Mouse (Mus musculus): ENCODE data around the gene Fbxl14.
A peak's percentile ranks its signal among the peaks of the same experiment; 100 is the strongest.
"Not testable (repeated sequence)": the region's sequence is repeated elsewhere in the genome, so short reads cannot be mapped to it uniquely, and the experiment has no call there.

The Fbxl14 gene

DNA sequence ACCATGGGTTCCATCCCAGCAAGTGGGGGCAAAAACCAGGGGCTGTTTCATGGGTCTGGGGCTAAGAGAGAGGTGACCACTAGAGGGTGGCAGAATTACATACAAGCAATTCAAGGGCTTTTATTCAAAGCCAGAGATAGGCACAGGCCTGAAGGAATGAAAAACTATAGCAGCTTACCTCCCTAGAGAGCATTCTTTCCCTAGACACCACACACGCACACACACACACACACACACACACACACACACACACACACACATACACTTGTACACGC, 11.7 kb upstream of the Fbxl14 start:
- no peak for DNase-seq (ENCODE audit: extremely low read depth, low read depth, low spot score)

- no peak for DNase-seq (ENCODE audit: extremely low read depth, low read depth, low spot score)
Observed at GRCm38 (mm10) chr6:119470777-119471176, 8.7 kb upstream of the Fbxl14 start.

DNA sequence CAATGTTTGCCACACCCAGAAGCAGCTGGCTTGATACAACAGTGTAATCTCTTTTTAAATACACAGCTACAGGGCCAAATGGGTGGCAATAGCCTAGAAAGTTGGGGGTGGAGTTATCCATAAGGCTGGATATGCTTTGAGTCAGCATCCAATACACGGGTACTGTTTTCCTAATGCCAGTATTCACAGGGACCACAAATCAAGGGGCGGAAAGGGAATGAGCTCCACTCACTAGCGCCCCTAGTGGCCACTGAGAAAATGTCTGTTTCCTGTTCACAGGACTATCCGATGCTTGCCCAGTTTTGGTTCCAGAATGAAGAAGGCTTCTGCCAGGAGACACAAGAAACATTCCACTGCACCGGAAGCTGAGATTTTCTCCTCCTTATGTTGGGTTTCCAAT, 7.3 kb upstream of the Fbxl14 start:
- DNase-seq (ENCODE audit: extremely low read depth, low read depth, low spot score), result no peak

GRCm38 (mm10) chr6:119472705-119473104, 6.8 kb upstream of the Fbxl14 start:
- DNase-seq (ENCODE audit: extremely low read depth, low read depth, low spot score), result no peak

DNA sequence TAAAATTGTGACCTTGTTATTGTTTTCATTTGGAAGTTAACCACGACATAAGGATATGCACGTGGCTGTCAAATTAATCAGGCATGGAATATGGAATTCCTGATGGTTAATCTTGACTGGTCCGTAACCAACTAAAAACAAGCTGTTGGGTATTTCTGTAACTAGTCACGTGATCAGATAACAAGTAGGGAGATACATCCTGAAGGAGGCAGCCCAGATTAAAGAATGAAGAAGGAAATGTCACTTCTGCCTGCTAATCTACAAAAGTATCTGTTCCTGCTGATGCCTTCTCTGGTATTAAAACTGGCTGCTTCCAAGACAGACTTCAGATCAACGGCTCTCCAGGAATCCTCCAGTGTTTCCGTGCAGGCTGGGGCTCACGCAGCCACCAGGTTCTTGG, 6.0 kb upstream of the Fbxl14 start:
- DNase-seq (ENCODE audit: extremely low read depth, low read depth, low spot score), result no peak

DNA sequence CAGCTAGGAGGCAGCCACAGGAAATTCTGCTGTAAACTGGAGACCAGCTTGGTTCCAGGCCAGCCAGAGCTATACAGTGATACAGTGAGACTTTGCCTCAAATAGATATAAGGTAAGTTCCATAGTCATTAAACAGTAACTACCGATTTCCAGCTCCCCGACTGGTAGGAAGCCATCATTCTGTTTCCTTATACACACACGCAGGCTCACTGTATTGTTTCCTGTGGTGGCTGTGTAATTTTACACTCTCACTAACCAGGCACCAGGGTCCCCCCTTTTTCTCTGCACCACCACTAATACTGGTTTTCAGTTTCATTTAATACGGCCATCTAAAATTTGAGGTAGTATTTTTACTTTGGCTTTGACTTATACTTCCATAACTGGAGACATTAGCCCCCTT, 5.5 kb upstream of the Fbxl14 start:
- no peak for DNase-seq (ENCODE audit: extremely low read depth, low read depth, low spot score)

GRCm38 (mm10) chr6:119475988-119476387, 3.5 kb upstream of the Fbxl14 start:
- no peak for DNase-seq (ENCODE audit: extremely low read depth, low read depth, low spot score)

GRCm38 (mm10) chr6:119477686-119478310, 1.7 kb upstream of the Fbxl14 start:
- DNase-seq (ENCODE audit: extremely low read depth, low read depth, low spot score), result no peak

GRCm38 (mm10) chr6:119478560-119479342, 717 bp upstream of the Fbxl14 start:
- no peak for DNase-seq (ENCODE audit: extremely low read depth, low read depth, low spot score)

DNA sequence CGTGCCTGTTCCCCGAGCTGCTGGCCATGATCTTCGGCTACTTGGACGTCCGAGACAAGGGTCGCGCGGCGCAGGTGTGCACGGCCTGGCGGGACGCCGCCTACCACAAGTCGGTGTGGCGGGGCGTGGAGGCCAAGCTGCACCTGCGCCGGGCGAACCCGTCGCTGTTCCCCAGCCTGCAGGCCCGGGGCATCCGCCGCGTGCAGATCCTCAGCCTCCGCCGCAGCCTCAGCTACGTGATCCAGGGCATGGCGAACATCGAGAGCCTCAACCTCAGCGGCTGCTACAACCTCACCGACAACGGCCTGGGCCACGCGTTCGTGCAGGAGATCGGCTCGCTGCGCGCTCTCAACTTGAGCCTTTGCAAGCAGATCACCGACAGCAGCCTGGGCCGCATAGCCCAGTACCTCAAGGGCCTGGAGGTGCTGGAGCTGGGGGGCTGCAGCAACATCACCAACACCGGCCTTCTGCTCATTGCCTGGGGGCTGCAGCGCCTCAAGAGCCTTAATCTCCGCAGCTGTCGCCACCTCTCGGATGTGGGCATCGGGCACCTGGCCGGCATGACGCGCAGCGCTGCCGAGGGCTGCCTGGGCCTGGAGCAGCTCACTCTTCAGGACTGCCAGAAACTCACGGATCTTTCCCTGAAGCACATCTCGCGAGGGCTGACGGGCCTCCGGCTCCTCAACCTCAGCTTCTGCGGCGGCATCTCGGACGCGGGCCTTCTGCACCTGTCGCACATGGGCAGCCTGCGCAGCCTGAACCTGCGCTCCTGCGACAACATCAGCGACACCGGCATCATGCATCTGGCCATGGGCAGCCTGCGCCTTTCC, 623 bp downstream of the Fbxl14 start:
- DNase-seq (ENCODE audit: extremely low read depth, low read depth, low spot score), result no peak

- DNase-seq (ENCODE audit: extremely low read depth, low read depth, low spot score), result no peak
Observed at GRCm38 (mm10) chr6:119480706-119481331, 1.4 kb downstream of the Fbxl14 start.

DNA sequence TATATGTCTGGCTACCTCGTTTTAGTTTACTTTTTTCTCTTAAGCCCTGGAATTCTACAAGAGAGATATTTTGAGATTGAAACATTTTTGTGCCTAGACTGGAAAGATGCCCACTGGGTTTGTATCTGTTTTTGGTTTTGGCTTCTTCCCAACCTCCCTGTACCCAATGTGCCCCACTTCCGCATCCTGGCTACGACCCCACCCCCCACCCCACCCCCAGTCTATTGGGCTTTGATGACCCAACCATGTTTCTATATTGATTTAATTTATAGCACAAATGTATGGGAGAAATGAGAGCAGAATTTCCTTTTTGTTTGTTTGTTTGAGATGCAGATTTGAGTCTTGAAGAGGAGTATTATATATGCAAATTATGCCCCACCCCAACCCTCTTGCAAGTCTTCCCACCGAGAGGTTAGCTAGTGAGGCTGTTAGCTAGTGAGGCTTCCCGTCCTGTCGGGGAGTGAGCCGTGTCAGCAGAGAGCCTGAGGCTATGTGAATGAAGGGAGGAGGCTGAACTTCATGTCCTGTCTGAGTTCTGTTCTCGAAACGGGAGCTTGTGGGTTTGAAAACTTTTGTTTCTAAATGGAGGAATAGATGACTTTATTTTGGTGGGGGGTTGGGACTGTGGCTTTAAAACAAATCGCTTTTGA, 2.4 kb downstream of the Fbxl14 start:
- DNase-seq (ENCODE audit: extremely low read depth, low read depth, low spot score), result not testable (repeated sequence)

- DNase-seq (ENCODE audit: extremely low read depth, low read depth, low spot score), result no peak
Observed at GRCm38 (mm10) chr6:119482958-119483600, 3.6 kb downstream of the Fbxl14 start.

DNA sequence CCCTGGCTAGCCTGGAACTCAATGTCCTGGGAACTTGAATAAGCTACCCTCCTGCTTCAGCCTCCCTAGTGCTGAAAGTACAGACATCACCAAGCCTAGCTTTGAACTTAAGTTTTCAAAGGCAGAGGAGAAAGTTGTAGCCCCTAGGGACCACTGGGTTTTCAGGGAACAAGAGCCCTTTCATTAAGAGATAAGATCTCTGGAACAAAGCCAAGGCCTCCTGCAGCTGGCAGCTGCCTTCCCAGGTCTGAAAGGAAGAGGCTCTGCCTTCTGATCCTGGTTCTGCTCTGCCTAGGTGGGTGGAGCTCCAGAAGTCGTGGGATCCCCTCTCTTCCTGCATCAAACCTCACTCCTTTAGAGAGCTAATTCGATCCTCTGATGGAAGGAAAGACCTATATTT, 6.0 kb downstream of the Fbxl14 start:
- DNase-seq (ENCODE audit: extremely low read depth, low read depth, low spot score), result no peak

- DNase-seq (ENCODE audit: extremely low read depth, low read depth, low spot score), result peak; percentile 80
Observed at GRCm38 (mm10) chr6:119486381-119487084, 7.1 kb downstream of the Fbxl14 start.

- no peak for DNase-seq (ENCODE audit: extremely low read depth, low read depth, low spot score)
Observed at GRCm38 (mm10) chr6:119487085-119487458, 7.6 kb downstream of the Fbxl14 start.

DNA sequence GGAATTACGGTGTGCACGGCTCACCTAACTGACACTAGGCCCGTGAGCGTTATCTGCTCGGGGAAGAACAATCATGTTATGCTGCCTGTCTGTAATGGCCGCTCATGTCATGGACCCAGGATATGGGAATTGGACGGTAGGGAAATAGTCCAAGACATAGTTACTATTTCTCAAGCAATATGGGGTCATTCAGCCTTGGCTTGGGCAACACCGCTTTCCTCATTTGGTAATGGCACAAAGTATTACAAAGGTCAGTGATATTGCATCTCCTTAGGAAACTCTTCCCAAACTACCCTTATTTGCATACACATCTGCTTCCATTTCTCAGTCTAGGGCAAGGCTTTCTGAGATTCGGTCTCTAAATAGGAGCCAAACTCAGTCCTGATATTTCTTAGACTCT, 8.2 kb downstream of the Fbxl14 start:
- no peak for DNase-seq (ENCODE audit: extremely low read depth, low read depth, low spot score)

- DNase-seq (ENCODE audit: extremely low read depth, low read depth, low spot score), result no peak
Observed at GRCm38 (mm10) chr6:119489765-119490164, 10.3 kb downstream of the Fbxl14 start.

GRCm38 (mm10) chr6:119490549-119490948, 11.1 kb downstream of the Fbxl14 start:
- DNase-seq (ENCODE audit: extremely low read depth, low read depth, low spot score), result no peak

DNA sequence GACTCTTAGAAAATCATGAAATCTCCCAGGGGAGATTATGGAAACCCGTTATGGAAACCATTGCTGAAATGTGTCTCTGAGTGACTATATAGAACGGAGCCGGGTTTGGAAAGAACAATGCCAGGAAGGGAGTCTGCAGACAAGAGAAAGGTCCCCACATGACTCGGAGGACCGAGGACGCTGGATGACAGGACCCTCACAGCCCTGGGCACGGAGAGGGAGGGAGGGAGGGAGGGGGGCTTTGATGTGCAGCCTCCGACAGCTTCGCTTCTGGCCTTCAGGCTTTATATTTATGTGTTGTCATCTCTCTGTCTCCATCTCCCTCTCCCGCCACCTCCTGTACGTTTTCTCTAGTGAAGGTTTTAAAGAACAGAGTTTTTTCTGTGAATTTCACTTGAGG, 11.5 kb downstream of the Fbxl14 start:
- DNase-seq (ENCODE audit: extremely low read depth, low read depth, low spot score), result no peak

All from fat pad, adult 2 months (tissue).